Mouse (Mus musculus): ENCODE measurements around the gene Cdkl1.

Cdkl1 gene

DNA sequence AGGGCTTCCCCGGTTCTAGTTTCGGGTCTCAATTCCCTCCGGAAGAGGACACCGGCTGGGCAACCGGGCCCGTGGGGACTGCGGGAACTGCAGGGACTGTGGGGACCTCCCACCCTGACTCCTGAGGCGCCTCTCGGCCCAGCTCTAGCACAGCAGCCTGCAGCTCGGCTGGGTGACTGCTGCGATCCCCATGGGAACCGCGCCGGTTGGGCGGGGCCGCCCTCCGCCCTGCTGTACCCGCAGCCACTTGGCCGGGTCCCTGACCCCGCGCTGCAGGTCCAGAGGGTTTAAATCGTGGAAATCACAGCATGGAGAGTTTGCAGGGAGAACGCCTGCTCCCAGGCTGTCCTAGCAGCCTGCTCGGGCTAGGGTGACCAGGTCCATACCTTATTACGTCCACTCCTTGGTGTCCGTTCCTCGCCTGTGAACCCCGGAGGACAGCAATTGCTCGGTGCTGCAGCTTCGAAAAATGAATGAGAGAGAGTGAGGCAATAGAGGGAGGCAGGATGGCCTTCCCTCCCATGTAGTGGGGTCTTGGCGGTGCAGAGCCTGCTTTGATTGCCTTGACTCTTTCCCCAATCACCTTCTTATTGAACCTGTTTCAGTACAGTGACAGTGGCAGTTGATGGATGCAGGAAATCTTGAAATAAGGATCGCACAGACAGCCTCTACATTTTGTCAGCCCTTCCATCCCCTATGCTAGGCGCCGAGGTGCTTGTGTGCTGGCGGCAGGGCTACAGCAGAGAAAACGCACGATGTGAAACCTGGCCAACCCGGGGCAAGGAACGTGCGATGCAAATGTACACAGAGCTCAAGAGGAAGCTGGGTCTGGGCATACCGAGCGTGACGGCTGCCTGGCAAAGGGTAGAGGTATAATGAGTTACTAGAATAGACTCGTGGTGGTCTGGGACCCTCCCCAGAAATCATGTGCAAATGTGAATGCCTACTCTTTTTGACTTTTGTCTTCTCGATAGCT, at the start of gene Cdkl1:
Cdkl1 (minus strand) TSS at position 738 of the 976 bp plus-strand sequence.
- in situ Hi-C loops (cut with MboI, MseI) = no loop called here

DNA sequence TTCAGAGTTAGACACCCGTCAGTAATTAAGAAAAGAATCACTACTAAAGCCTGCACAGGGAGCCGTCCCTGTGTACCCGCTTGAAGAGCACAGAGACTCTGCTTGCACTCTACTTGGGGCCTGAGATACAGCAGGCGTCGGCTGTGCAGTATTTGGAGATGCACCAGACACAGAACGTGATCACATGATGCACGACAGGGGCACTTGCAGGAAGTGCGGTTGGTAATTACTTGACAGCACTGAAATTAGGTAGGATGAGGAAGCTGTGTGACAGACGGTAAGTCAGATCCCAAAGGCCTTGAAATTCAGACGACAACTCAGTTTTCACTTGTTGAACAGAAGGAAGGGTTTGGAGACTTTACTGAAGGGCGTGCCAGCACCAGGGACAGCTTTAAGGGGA, 47.3 kb upstream of the Cdkl1 start:
- in situ Hi-C loops (cut with MboI, MseI) = no loop called here

DNA sequence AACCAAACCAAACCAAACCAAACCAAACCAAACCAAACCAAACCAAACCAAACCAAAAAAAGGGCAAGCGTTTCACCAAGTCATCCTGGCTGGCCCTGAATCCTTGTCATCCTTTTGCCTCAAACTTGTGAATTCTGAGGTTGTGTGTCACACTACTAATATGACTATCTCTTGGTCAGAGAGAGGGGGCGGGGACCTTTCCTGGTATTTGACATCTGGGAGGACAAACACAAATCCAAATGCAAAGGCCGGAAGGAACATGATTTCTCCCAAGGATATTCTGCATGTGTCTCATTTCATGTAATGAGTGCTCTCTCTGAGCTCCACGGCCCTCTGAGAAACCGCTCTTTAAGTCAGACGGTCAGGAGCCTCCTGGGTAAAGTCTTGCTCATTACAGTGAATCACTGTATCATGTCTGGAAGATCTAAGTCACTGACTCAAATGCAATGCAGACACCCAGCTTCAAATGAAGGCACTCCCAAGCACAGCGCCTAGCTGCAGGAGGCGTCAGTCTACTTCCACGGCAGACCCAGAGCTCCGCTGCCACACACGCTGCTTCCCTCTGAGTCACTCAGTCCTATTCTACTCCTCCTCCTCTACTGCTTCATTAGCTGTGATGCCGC, 43.0 kb upstream of the Cdkl1 start:
- in situ Hi-C loops (cut with MboI, MseI) = no loop called here

DNA sequence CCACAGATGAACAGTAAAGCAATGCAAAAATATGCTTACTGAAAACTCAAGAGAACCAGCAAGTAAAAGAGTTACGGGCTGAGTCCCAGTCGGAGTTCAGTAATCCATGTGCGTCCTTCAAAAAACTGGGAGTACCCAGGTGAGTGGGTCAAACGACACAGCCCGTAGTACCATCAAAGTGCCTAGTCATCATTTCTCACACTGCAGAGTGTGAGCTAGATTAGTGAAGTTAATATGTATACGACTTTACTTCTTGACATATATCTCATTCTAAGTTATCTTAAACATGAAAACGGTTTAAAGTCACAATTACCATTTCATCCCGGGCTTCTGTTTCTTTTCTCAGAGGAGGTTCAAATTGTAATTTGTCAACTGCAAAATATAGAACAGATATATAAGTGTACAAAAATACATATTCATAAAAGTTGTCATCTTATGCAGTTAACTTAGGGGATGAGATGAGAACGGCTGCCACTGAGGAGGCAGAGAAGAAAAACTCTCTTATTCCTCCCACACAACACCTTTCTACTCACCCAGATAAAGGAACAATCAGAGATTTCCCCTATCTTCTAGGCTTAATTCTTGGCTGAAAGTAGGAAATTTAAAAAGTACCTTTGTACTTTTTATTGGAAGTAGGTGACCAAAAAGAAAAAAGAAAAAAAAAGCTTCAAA, 40.3 kb upstream of the Cdkl1 start:
- in situ Hi-C loops (cut with MboI, MseI) = no loop called here

DNA sequence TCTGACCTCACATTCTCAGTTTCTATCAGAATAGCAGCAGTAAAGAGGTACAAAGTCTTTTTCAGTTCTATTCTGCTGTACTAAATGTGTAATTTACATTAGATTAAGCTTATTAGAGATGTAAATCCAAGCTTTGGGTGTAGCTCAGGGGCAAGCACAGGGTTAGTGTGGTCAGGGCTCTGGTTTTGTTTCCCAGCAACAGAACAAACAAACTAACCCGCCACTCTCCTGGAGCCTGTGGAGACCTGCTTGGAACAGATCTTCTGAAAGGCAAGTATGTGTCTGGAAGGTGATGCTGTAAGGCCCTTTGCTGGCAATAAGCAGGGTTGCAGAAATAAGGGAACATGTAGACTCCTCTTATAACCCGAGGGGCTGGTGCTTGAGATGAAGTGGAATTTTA, 37.1 kb upstream of the Cdkl1 start:
- in situ Hi-C loops (cut with MboI, MseI) = loop anchor here (5.0 kb wide), 1 partner anchor 86 kb away; no protein-coding TSS in a partner anchor

DNA sequence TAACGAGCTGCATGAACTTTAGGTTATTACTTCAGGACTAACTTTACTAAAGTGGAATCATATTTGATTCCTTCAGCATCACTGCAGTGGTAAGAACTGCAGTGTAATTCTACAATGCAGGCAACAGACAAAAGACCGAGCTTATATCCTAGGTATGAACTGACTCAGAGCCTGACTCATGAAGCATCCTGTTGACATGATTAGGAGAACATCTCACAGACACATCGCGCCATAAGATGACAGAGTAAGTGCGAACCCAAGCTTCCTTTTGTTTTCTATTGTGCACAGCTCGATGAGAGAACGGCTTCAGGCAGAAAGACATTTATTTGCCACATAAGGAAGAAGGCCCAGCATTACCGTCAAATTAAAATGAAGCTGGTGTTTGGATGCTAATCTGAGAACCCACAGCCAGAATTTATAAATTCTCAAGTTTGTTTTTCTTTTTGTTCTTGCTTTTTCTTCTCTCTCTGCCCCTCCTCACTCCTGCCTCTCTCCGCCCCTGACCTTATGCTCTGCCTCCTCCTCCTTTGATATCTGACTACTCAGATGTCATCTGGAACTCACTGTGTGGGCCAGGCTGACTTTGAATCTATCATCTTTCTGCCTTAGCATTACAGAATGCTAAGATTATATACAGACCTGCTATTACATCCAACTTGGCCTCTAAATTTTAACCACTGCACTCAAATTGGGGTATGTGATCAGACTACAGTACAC, 34.0 kb upstream of the Cdkl1 start:
- in situ Hi-C loops (cut with MboI, MseI) = loop anchor here (5.0 kb wide), 1 partner anchor 83 kb away; no protein-coding TSS in a partner anchor

DNA sequence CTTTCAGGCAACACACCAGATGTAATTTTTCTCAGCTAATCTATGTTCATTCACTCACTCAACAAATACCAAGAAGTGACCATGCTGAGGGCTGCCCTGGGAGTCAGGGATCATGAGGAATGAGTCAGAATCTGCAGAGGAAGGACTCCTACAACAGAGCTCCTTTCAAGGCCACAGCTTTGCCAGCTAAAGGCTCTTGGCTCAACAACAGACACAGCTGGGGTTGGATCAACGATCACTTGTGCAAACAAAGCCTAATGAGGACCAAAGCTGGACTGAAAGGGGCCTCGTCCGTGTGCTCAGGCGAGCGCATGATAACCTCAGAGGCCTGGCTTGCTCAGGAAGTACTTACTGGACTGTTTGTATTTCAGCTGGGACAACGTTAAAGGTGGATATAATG, 23.2 kb upstream of the Cdkl1 start:
- in situ Hi-C loops (cut with MboI, MseI) = no loop called here

DNA sequence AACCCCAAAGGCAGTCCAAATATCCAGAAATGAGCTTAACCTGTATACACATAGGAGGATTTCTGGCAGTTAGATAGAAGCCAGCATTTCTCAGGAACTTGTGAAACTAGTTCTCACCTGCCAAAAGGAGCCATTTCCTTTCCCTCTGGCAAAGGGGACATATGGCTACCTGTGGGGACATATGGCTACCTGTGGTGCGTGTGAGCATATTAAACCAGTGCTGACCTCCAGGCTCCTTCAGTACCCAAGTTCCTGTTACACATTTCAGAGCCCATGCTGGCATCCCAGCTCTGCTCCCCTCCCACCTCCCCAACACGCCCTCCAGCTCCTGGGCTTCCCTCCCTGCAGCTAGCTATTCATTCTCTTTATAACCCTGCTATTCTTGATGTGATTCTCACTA, 22.5 kb upstream of the Cdkl1 start:
- in situ Hi-C loops (cut with MboI, MseI) = no loop called here

DNA sequence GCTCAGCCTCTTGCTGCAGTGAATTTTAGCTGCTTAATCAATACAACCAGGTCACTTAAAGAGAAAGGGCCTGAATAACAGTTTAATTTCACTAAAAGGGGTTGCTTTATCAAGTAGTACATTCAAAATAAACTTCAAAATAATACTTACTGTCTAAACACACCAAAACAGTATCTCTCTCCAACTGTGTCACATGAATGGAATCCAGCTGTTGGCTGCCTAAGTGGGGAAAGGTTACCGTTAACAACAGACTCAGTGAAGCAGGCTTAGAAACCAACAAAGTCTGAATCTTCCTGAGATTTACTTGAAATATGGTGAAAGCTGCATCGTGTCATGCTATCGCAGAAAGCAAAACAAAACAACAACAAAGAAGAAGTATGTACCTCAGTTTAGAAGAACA, 21.9 kb upstream of the Cdkl1 start:
- in situ Hi-C loops (cut with MboI, MseI) = no loop called here

DNA sequence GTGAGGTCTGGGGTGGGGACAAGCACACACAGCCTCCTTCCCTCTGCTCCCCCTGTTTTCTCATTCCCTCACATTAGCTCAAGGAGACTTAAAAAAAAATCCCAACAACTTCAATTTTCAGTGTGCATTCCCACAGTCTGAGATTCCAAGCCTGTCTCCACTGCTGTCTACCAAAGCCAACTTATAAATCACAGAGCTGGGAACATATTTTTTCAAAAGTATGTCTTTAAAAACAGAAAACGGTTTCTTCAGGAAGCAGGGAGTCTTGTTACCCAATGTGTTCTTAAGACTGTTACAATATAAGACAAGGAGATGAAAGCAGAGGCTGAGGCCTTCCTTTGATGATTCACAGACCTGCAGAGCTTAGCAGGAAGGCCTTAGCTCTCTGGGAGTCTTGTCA, 20.9 kb upstream of the Cdkl1 start:
- in situ Hi-C loops (cut with MboI, MseI) = no loop called here

DNA sequence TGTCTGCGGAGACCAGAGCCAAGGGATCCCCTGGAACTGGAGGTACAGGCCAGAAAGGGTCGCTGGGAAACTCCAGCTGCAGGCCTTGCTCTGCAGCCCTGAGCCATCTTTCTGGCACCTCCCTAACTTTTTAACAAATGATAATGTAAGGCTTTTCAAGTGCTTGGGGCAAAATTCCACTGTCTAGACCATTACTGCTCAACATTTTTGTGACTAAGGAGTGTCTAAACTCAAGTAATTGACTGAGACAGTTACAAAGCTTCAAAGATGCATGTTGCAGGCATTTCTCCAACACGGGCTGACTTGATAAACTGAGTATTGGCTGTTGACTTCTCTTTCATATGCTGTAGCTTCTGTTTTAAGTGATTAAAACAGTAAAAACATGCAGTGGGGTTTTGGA, 18.4 kb upstream of the Cdkl1 start:
- in situ Hi-C loops (cut with MboI, MseI) = no loop called here

DNA sequence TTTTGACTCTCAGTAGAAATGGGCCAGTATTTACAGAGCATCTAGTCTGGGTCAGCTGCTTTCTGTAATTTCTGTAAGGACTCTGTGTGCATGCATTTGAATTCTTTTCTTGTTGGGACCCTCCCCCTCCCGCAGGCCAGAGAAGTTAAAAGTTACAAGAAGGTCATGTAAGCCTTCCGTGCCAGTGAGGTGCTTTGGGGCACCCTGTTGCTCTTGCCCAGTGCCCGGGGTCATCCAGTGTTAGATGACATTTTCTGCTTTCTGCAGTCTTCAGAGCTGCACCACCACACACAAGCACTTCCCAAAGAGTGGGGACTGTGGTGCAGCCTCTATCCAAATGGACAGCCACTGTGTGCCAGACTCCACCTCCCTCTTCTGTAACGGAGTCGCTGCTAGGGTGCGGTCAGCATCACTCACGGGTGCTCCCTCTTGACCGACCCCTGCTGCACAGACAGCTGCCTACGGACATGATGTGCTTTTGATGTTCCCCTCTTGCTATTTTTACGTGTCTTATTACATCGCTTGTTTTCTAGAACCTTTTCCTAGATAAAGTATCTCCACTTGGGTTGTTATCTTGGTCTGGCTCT, 16.4 kb upstream of the Cdkl1 start:
- in situ Hi-C loops (cut with MboI, MseI) = no loop called here

DNA sequence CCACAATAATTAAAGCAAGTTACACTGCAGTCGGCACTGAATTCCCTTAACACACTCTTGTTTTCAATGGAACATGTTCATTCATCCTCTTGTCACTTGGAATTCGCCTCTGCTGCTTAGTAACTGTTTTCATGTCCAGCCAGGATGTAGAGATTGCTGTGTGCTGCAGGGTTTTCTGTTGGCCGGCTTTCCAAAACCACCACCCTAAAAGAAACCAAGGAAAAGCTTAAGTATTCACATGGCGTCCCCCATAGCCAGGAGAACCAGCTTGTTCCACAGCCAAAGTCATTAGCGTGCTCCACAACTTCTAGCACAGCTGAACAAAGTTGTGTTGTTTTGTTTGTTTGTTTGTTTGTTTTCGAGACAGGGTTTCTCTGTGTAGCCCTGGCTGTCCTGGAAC, 14.1 kb upstream of the Cdkl1 start:
- in situ Hi-C loops (cut with MboI, MseI) = no loop called here

DNA sequence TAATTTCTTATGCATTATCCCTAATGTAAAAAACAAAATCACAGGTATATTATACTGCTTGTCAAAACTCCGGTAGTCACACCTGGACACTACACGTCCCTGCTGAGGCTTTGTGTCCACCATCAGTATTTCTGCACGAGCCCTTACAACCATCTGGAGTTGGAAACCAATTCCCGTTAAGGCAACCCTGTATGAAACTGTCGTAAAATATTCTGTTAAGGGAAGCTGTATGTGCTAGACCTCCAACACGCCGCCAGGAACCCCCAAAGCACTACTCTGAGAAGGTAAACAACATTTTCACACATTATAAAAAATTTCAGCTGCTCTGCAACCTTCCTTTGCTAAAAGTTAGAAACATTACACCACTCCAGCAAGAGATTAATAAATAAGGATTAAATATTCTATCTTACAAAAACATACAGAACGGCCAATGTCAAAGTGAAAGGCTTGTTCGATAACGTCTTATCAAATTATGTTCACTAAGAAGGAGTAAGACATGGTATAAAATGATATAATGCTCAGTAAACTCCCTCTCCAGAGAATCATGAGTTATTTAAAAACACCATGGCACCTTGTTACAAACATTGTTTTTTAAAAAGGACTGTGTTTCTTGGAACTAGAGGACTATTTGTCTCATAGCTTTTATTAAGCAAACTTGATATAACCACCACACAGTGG, 13.5 kb upstream of the Cdkl1 start:
- in situ Hi-C loops (cut with MboI, MseI) = no loop called here

DNA sequence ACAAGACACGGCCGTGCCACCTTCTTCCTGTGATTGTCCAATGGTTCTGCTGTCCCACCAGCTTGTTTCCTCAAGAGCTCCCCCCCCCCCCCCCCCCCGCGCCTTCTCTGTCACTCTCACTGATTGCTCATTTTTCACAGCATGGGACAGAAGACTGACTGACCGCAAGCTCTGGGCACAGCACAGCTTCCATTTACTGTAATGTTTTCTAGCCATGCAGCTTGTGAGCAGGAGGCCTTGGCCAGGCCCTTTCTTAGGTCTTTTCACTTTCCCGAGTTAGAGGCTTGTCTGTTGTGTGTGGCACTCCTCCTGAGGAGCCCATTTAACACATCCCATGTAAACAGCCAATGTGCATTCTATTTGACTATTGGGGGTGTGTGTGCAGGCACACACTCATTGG, 12.1 kb upstream of the Cdkl1 start:
- in situ Hi-C loops (cut with MboI, MseI) = no loop called here

DNA sequence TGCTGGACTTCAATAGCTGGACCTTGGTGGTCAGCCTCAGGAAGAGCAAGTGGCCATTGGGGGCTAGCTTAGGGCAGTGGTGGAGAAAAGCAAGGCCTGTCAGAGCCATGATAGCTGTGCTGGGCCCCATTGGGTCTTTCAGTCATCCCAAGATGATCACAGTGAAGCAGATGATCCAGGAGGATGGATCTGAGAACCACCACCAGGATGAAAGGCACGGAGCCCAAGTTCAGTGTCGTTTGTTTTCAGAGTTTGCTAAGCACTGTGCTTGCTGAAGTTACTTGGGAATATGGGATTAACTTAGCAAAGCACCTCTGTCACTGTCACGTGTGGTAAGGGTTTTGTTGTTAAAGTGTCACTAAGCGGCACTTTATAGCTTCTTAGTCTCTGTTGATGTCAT, 9.5 kb upstream of the Cdkl1 start:
- in situ Hi-C loops (cut with MboI, MseI) = no loop called here

DNA sequence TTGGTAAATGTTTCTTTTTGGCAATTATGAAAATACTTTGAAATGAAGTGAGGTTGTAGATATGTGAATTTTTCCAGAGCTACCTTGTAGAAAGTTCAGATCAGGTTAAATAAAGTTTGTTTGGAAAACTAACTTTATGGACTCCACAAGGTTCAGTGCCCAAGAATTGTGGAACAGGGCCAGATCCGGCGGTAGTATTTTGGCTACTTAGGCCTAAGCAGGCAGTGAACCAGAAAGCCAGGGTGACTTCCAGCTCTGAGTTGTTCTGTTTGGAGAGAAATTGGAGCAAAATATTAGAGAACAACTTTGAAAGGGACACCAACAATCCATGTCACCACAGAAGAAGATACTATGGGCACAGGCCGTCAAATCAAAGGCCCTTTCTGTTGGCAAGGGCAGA, 5.2 kb upstream of the Cdkl1 start:
- in situ Hi-C loops (cut with MboI, MseI) = no loop called here

DNA sequence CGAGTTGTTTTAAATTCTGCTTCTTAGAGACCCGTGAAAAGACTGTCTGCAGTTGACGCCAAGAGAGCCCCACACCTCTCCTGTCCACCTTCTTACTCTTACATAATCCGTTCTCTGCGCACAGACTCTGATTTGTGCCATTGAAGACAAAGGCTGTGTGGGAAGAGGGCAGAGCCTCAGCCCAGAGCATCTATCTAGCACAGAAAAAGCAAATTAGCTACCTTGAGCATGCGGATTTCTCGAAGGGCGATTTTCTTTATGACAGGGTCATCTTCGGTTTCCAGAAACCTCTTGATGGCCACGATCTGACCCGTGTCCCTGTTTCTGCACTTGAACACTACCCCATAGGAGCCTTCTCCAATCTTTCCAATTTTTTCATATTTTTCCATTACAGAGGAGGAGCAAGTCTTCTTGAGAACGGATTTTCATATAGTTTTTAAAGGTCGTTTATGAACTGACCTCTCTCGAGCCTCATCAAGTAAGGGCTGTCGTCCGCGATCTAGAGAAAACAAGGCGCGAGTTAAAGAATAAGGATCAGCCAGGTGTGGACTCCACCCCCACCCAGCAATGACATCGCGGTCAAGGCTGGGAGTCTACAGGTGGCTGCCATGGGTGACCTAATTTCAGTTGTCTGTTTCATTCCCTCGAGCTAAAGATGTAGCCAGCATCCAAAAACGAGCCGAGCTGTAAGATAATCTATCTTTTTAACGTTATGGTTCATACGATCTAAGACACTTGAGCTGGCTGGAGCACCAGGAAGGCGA, 1.1 kb downstream of the Cdkl1 start:
- in situ Hi-C loops (cut with MboI, MseI) = no loop called here

DNA sequence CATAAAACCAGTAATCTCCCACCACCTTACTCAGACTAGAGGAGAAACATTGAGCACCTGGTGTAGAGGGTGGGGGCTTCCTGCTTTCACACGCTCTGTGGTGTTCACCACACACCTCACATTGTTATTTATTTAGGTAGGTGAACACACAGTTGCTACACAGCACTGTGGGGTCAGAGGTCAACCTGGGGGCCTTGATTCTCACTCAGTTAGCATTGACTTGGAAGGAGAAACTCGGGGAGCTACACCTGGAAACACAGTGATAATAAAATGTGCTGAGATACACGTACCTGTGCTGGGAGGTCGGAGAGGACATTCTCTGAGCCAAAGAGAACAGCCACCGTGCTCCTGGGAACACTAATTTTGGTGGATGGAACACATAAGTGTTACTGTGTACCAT, 2.7 kb downstream of the Cdkl1 start:
- in situ Hi-C loops (cut with MboI, MseI) = no loop called here

DNA sequence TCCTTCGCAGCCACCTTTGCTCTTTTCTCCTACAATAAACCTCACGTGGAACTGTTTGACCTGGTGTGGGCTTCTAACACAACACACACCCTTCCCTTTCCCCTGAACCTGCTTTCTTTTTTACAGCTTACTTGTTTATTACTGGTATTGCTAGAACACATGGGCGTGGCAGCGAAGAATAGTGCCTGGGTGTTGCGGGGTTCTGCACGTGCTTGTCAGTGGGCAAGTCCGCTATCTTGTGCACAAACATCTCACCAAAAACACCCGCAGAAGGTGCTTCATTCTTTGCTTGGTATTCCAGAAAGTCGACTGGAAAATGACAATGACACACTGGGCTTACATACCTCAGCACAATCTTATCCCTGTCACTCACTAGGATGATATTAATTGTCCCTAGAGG, 5.6 kb downstream of the Cdkl1 start:
- in situ Hi-C loops (cut with MboI, MseI) = no loop called here

Data from T-helper 2 cell (primary cell).